Mouse (Mus musculus): ENCODE measurements around the gene Gm5148.

Gm5148 gene

DNA sequence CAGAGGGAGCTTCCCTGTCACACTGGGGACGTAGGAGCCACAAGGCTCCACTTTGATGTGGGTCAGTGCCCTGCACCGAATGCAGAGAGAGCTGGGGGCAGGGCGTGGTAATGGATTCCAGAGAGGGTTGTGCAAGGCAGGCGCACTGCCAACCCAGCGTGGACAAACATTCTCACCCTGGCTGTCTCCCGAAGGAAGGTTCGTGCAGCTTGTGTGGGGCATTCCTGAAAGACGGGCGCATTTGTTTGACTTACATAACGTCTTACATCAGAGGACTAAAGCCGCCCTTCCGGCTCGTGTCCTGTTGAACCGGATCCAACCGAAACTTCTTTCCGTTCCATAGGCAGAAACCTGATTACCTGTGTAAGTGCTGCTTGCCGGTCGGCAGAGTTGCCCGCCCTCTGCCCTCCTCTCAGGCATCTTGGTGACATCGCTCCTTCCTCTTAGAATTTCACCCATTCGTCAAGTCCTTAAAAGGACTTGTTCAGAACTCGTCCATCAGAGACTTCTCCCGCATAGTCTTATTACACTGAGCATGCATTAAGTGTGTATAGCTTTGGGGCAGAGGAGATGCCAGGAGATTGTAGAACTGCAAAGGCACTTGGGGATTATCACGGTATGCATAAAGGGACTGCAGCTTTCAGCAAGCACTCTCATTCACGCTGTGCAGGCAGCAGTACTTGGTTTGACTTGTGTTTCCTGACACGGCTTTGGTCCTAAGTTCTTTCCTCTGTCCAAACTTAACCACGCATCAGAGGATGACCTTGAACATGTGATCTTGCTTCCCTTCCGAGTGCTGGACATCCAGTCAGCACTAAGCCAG lies 36.9 kb downstream of the Gm5148 start:
- DNase-seq = peak; percentile 67 to 75

GRCm38 (mm10) chr3:37686751-37687150 lies 37.5 kb downstream of the Gm5148 start:
- no peak for DNase-seq

GRCm38 (mm10) chr3:37686219-37686618 lies 38.1 kb downstream of the Gm5148 start:
- DNase-seq = no peak

DNA sequence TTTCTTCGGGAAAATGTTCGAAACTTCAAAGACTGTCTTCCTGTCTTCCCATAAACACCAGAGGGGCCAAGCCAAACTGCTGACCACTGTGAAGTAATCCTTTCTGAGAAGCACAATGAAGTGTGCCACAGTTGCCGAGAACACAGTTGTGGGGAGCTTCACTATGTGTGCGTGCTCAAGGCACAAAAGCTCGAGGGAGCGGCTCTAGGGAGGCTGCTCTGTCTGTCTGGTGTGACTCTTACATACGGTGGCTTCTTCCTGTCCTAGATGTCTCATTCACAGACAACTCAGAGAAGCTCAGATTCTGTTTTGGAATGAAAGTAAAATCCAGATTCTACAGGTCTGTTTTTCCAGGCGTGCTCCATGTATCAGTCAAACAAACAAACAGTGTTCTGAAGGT lies 48.0 kb downstream of the Gm5148 start:
- DNase-seq = no peak

- no peak for DNase-seq
These were observed 49.2 kb downstream of the Gm5148 start for GRCm38 (mm10) chr3:37675056-37675525.

DNA sequence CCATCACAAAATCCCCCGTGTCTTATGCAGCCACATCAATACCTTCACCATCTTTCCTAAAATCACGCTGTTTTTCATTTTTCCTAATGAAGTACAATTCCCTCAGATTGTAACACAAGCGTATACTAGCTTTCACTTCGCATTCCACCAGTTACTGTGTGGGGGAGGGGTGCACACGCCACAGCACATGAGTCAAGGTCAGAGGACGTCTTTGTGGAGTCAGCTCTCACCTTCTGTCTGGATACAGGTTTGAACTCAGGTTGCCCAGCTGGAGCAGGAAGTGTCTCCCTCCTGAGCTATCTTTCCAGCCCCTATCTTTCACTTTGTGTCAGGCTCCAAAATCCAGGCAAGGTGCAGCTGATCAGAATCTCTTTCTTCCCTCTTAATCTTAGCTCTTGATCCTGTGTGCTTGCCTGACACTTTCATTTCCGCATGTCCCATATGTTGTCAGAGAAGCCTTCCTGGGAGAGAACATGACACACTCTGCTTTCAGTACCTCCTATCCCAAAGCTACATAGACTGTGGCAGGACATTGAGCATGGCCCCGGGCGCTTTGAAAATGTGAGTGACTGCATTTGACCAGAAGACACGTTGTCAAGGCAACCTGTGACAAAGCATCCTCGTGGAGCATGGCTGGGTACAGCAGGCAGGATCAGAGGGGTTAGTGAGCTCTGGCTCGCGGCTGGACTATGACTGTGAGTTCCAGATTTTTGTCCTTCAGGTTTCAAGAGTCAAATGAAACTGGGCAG lies 50.6 kb downstream of the Gm5148 start:
- DNase-seq = peak in 1 of 2 experiments; percentile 19

GRCm38 (mm10) chr3:37672266-37673040 lies 51.8 kb downstream of the Gm5148 start:
- DNase-seq = peak in 1 of 2 experiments; percentile 28

- DNase-seq = no peak
These were observed 55.2 kb downstream of the Gm5148 start for GRCm38 (mm10) chr3:37669100-37669499.

- no peak for DNase-seq
These were observed 55.6 kb downstream of the Gm5148 start for GRCm38 (mm10) chr3:37668652-37669051.

DNA sequence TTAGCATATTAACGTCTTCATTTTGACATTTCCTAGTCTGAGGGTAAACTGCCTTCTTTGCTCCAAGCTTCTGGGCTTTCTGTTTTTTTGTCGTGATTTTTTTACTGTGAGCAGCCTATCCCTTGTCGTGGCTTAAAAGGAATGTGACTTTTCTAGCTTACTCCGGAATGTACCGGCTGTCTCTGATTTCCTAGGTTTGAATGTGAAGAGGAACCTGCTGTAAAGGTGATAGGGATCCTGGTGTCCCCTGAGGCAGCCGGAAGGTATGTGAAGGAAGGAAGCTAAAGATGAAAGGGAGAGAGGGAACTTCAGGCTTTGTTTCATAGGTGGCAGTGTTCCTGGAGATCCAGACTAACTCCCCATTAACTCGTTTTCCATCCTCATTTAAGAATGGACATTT lies 56.6 kb downstream of the Gm5148 start:
- DNase-seq = no peak

DNA sequence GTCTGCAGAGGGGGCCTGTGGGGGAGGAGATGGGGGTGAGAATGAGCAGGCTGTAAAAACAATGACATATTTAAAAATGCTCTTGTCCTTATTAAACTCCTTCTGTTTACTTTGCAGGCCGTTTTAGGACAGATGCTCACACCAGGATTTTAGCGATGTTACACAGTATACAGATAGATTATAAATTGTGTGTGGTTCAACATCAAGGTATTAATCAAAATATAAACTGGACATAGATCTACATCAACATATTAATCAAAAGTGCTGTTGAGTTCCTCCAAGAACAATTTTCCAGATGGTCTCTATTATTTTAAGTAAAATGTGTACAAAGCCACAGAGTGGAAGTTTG lies 57.2 kb downstream of the Gm5148 start:
- DNase-seq = no peak

DNA sequence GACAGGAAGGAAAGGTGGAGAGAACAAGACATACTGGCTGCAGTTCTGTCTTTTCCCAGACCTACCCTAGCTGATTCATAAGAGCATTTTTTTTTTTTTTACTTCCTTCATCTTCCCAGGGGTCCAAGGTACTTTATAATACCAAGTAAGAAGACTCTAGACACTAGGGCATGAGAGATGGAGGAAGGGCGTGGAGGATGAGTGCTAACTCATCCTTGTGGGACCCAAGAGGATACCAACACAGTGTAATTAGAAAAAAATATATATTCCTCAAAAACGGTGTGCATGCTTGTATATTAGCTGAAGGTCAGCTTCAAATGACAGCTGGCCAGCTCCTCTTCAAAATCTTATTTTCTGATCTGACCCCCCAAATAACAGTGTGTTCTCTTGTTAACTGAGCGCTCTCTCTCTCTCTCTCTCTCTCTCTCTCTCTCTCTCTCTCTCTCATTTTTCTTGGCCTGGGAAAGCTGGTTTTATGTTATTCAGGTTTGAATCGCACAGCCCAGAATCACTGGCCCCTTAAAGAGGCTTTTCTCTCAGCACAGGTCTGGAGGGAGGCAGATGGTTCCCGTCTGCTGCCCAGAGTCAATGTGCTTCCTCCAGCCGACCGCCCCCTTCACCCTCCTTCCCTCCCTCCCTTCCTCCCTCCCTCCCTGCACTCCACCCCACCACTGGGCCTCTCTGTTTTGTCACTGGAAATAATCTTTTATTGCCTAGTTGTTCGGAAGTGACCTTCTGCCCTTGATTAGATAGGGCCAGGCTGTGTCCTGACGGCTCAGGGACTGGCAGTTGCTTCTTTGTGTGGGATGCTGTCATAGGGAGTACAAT lies 57.8 kb downstream of the Gm5148 start:
- peak; percentile 79 to 87 for DNase-seq

Measured in kidney, postnatal 4 days (tissue).